Mouse (Mus musculus) midbrain, embryonic 15.5 days (tissue): Measurements from ENCODE around the gene Uqcr10. TPM values are rescaled to one million over a fixed set of nuclear protein-coding genes. Genes with fewer than 3 reads are reported as not detected.

Experiments used
- ATAC-seq: fragments of 200-750 bp; cut with Nextera tagmentation; replicated peaks from 2 replicates; pipeline ENCODE4 v1.8.0; 2017; ENCODE audit warnings: moderate TSS enrichment
- H3K27ac ChIP-seq: fragments of 300-500 bp; sonication (generic); 2 replicates; pipeline ENCODE4 v1.5.1; 2015; ENCODE audit warnings: mild to moderate bottlenecking, inconsistent platforms
- H3K27me3 ChIP-seq: fragments of 300-500 bp; sonication (generic); replicated peaks from 2 replicates; pipeline ENCODE4 v1.6.1; 2015; ENCODE audit warnings: inconsistent platforms
- H3K36me3 ChIP-seq: fragments of 300-500 bp; sonication (generic); replicated peaks from 2 replicates; pipeline ENCODE4 v1.6.1; 2015; ENCODE audit warnings: inconsistent platforms
- H3K4me1 ChIP-seq: fragments of 300-500 bp; sonication (generic); 2 replicates; pipeline ENCODE4 v1.6.1; 2015; ENCODE audit warnings: inconsistent platforms
- H3K4me2 ChIP-seq: fragments of 300-500 bp; sonication (generic); 2 replicates; pipeline ENCODE4 v1.6.1; 2015; ENCODE audit warnings: inconsistent platforms, mild to moderate bottlenecking, moderate library complexity
- H3K4me3 ChIP-seq: fragments of 300-500 bp; sonication (generic); 2 replicates; pipeline ENCODE4 v1.5.1; 2015; ENCODE audit warnings: mild to moderate bottlenecking, inconsistent platforms
- H3K9ac ChIP-seq: fragments of 300-500 bp; sonication (generic); 2 replicates; pipeline ENCODE4 v1.6.1; 2015; ENCODE audit warnings: mild to moderate bottlenecking, inconsistent platforms
- H3K9me3 ChIP-seq: fragments of 300-500 bp; sonication (generic); 2 replicates; pipeline ENCODE4 v1.6.1; 2016; ENCODE audit warnings: inconsistent platforms
- WGBS: fragments of 180-500 bp; shearing (Covaris S2); methylation state at CpG from one replicate; pipeline ENCODE4 v1.1.7; 2015; ENCODE audit warnings: mixed read lengths; 5-methylcytosine and 5-hydroxymethylcytosine counted together
- polyA plus RNA-seq: library from polyadenylated mRNA; unstranded; fragments of >200 nt; fragmentation: Nextera tagmentation; extraction: Ambion mirVana; gene quantifications from 2 replicates; pipeline ENCODE4 v1.2.1, GENCODE M21; 2015

The Uqcr10 gene
- polyA plus RNA-seq, 1 experiment from 2014 or later = 556 TPM

GRCm38 (mm10) chr11:4731781-4732180, 27.6 kb upstream of the Uqcr10 start:
- WGBS = 74% methylated on average over 7 of the region's 7 CpGs
- no peak overlapping the region for H3K9ac ChIP-seq
- no peak overlapping the region for H3K27ac ChIP-seq
- ATAC-seq = no peak
- peaks cover 26% of the 10 kb centered on the region for H3K4me1 ChIP-seq
- no peaks in the 10 kb centered on the region for H3K27me3 ChIP-seq
- no peaks in the 10 kb centered on the region for H3K9me3 ChIP-seq
- no peak overlapping the region for H3K4me3 ChIP-seq
- H3K36me3 ChIP-seq = no peaks in the 10 kb centered on the region
- H3K4me2 ChIP-seq = no peak overlapping the region

GRCm38 (mm10) chr11:4730913-4731312, 26.8 kb upstream of the Uqcr10 start:
- H3K36me3 ChIP-seq = no peaks in the 10 kb centered on the region
- 84% methylated on average over 5 of the region's 5 CpGs for WGBS
- H3K4me1 ChIP-seq = peaks cover 25% of the 10 kb centered on the region
- ATAC-seq = no peak
- H3K27me3 ChIP-seq = no peaks in the 10 kb centered on the region
- H3K27ac ChIP-seq = no peak overlapping the region
- H3K9ac ChIP-seq = no peak overlapping the region
- H3K9me3 ChIP-seq = no peaks in the 10 kb centered on the region
- H3K4me3 ChIP-seq = no peak overlapping the region
- H3K4me2 ChIP-seq = no peak overlapping the region

- H3K9ac ChIP-seq = no peak overlapping the region
- no peak overlapping the region for H3K4me2 ChIP-seq
- H3K27ac ChIP-seq = no peak overlapping the region
- WGBS = 81% methylated on average over 6 of the region's 6 CpGs
- no peaks in the 10 kb centered on the region for H3K27me3 ChIP-seq
- no peaks in the 10 kb centered on the region for H3K9me3 ChIP-seq
- no peaks in the 10 kb centered on the region for H3K36me3 ChIP-seq
- no peak for ATAC-seq
- no peak overlapping the region for H3K4me3 ChIP-seq
- peaks cover 17% of the 10 kb centered on the region for H3K4me1 ChIP-seq
Observed at GRCm38 (mm10) chr11:4730096-4730495, 26.0 kb upstream of the Uqcr10 start.

GRCm38 (mm10) chr11:4729603-4730002, 25.5 kb upstream of the Uqcr10 start:
- H3K4me1 ChIP-seq = peaks cover 13% of the 10 kb centered on the region
- no peak overlapping the region for H3K27ac ChIP-seq
- H3K9ac ChIP-seq = no peak overlapping the region
- ATAC-seq = no peak
- H3K4me2 ChIP-seq = no peak overlapping the region
- 58% methylated on average over 12 of the region's 12 CpGs for WGBS
- no peak overlapping the region for H3K4me3 ChIP-seq
- H3K9me3 ChIP-seq = no peaks in the 10 kb centered on the region
- no peaks in the 10 kb centered on the region for H3K36me3 ChIP-seq
- H3K27me3 ChIP-seq = no peaks in the 10 kb centered on the region

GRCm38 (mm10) chr11:4721728-4722127, 17.6 kb upstream of the Uqcr10 start:
- Histone ChIP-seq H3K27ac (no peak overlapping the region), H3K36me3 (peaks cover 3% of the 10 kb centered on the region; the same call in 1 of the 2 replicates), H3K4me3 (no peak overlapping the region), H3K4me1 (peaks cover 5% of the 10 kb centered on the region), H3K4me2 (no peak overlapping the region), H3K9me3 (no peaks in the 10 kb centered on the region), H3K27me3 (no peaks in the 10 kb centered on the region), H3K9ac (no peak overlapping the region)
- no peak for ATAC-seq
- 85% methylated on average over 8 of the region's 8 CpGs for WGBS

GRCm38 (mm10) chr11:4720900-4721580, 16.9 kb upstream of the Uqcr10 start:
- Histone ChIP-seq H3K9ac (no peak overlapping the region), H3K27ac (no peak overlapping the region), H3K36me3 (peaks cover 3% of the 10 kb centered on the region; the same call in 1 of the 2 replicates), H3K4me3 (no peak overlapping the region), H3K27me3 (no peaks in the 10 kb centered on the region), H3K4me2 (no peak overlapping the region), H3K4me1 (peaks cover 5% of the 10 kb centered on the region), H3K9me3 (no peaks in the 10 kb centered on the region)
- 53% methylated on average over 7 of the region's 7 CpGs for WGBS
- no peak for ATAC-seq

- WGBS = 55% methylated on average over 11 of the region's 11 CpGs
- no peak overlapping the region for H3K9ac ChIP-seq
- no peak for ATAC-seq
- H3K4me3 ChIP-seq = no peak overlapping the region
- H3K9me3 ChIP-seq = no peaks in the 10 kb centered on the region
- no peak overlapping the region for H3K27ac ChIP-seq
- H3K4me2 ChIP-seq = no peak overlapping the region
- peaks cover 3% of the 10 kb centered on the region; the same call in 1 of the 2 replicates for H3K36me3 ChIP-seq
- no peaks in the 10 kb centered on the region for H3K27me3 ChIP-seq
- peaks cover 5% of the 10 kb centered on the region for H3K4me1 ChIP-seq
Observed at GRCm38 (mm10) chr11:4720393-4720792, 16.3 kb upstream of the Uqcr10 start.

GRCm38 (mm10) chr11:4719961-4720360, 15.8 kb upstream of the Uqcr10 start:
- H3K9me3 ChIP-seq = no peaks in the 10 kb centered on the region
- no peak for ATAC-seq
- H3K9ac ChIP-seq = no peak overlapping the region
- no peak overlapping the region for H3K4me3 ChIP-seq
- peaks cover 3% of the 10 kb centered on the region; the same call in 1 of the 2 replicates for H3K36me3 ChIP-seq
- no peak overlapping the region for H3K27ac ChIP-seq
- H3K4me2 ChIP-seq = no peak overlapping the region
- peaks cover 5% of the 10 kb centered on the region for H3K4me1 ChIP-seq
- no peaks in the 10 kb centered on the region for H3K27me3 ChIP-seq
- 91% methylated on average over 9 of the region's 9 CpGs for WGBS

- Histone ChIP-seq H3K4me2 (no peak overlapping the region), H3K9me3 (no peaks in the 10 kb centered on the region), H3K27me3 (no peaks in the 10 kb centered on the region), H3K36me3 (no peaks in the 10 kb centered on the region; the same call in 1 of the 2 replicates), H3K9ac (no peak overlapping the region), H3K4me1 (peaks cover 5% of the 10 kb centered on the region), H3K27ac (no peak overlapping the region), H3K4me3 (no peak overlapping the region)
- ATAC-seq = no peak
- 85% methylated on average over 5 of the region's 5 CpGs for WGBS
Observed at GRCm38 (mm10) chr11:4718548-4718947, 14.4 kb upstream of the Uqcr10 start.

- Histone ChIP-seq H3K4me3 (no peak overlapping the region), H3K4me2 (no peak overlapping the region), H3K9ac (no peak overlapping the region), H3K27me3 (no peaks in the 10 kb centered on the region), H3K27ac (no peak overlapping the region), H3K9me3 (no peaks in the 10 kb centered on the region), H3K4me1 (peaks cover 5% of the 10 kb centered on the region), H3K36me3 (no peaks in the 10 kb centered on the region)
- 90% methylated on average over 5 of the region's 5 CpGs for WGBS
- no peak for ATAC-seq
Observed at GRCm38 (mm10) chr11:4716530-4717236, 12.5 kb upstream of the Uqcr10 start.

GRCm38 (mm10) chr11:4715596-4715995, 11.5 kb upstream of the Uqcr10 start:
- no peaks in the 10 kb centered on the region for H3K4me1 ChIP-seq
- no peak overlapping the region for H3K4me3 ChIP-seq
- no peaks in the 10 kb centered on the region for H3K27me3 ChIP-seq
- WGBS = 88% methylated on average over 4 of the region's 4 CpGs
- no peak overlapping the region for H3K4me2 ChIP-seq
- no peaks in the 10 kb centered on the region for H3K9me3 ChIP-seq
- no peak overlapping the region for H3K27ac ChIP-seq
- no peak overlapping the region for H3K9ac ChIP-seq
- ATAC-seq = no peak
- H3K36me3 ChIP-seq = no peaks in the 10 kb centered on the region

- Histone ChIP-seq H3K9me3 (no peaks in the 10 kb centered on the region), H3K27ac (no peak overlapping the region), H3K27me3 (no peaks in the 10 kb centered on the region), H3K36me3 (no peaks in the 10 kb centered on the region), H3K4me1 (no peaks in the 10 kb centered on the region), H3K9ac (no peak overlapping the region), H3K4me2 (no peak overlapping the region), H3K4me3 (no peak overlapping the region)
- ATAC-seq = no peak
- 88% methylated on average over 4 of the region's 4 CpGs for WGBS
Observed at GRCm38 (mm10) chr11:4714727-4715126, 10.6 kb upstream of the Uqcr10 start.

GRCm38 (mm10) chr11:4712822-4713221, 8.7 kb upstream of the Uqcr10 start:
- no peaks in the 10 kb centered on the region for H3K4me1 ChIP-seq
- H3K27me3 ChIP-seq = no peaks in the 10 kb centered on the region
- H3K9ac ChIP-seq = no peak overlapping the region
- H3K4me3 ChIP-seq = no peak overlapping the region
- no peak for ATAC-seq
- H3K9me3 ChIP-seq = no peaks in the 10 kb centered on the region
- no peaks in the 10 kb centered on the region for H3K36me3 ChIP-seq
- H3K4me2 ChIP-seq = no peak overlapping the region
- no peak overlapping the region for H3K27ac ChIP-seq
